Mouse (Mus musculus) stomach, embryonic 16.5 days (tissue): ENCODE results near the gene Moap1. TPM values are rescaled to one million over a fixed set of nuclear protein-coding genes. Genes with fewer than 3 reads are reported as not detected.
A peak's percentile ranks its signal among the peaks of the same experiment; 100 is the strongest.

Experiments
- ATAC-seq: fragments of 200-750 bp; cut with Nextera tagmentation; 2 replicates; pipeline ENCODE4 v1.8.0; 2017; ENCODE audit warnings: moderate number of reproducible peaks, moderate TSS enrichment; ENCODE audit not compliant: insufficient read depth, low FRiP score
- H3K27ac ChIP-seq: fragments of 300-500 bp; sonication (generic); 2 replicates; pipeline ENCODE4 v1.5.1; 2014; ENCODE audit warnings: low read length
- H3K27me3 ChIP-seq: fragments of 300-500 bp; sonication (generic); 2 replicates; pipeline ENCODE4 v1.6.1; 2014; ENCODE audit warnings: low read length, control low read depth, mixed read lengths; ENCODE audit not compliant: control insufficient read depth, insufficient read depth
- H3K36me3 ChIP-seq: fragments of 300-500 bp; sonication (generic); 2 replicates; pipeline ENCODE4 v1.6.1; 2014; ENCODE audit warnings: low read length; ENCODE audit not compliant: control insufficient read depth, insufficient read depth
- H3K4me1 ChIP-seq: fragments of 300-500 bp; sonication (generic); 2 replicates; pipeline ENCODE4 v1.6.1; 2014; ENCODE audit warnings: low read length, control low read depth, mixed read lengths; ENCODE audit not compliant: control insufficient read depth, insufficient read depth
- H3K4me2 ChIP-seq: fragments of 300-500 bp; sonication (generic); 2 replicates; pipeline ENCODE4 v1.6.1; 2014; ENCODE audit warnings: low read depth, low read length, mixed read lengths
- H3K4me3 ChIP-seq: fragments of 300-500 bp; sonication (generic); replicated peaks from 2 replicates; pipeline ENCODE4 v1.5.1; 2014; ENCODE audit warnings: mild to moderate bottlenecking, low read length
- H3K9ac ChIP-seq: fragments of 300-500 bp; sonication (generic); 2 replicates; pipeline ENCODE4 v1.6.1; 2014; ENCODE audit warnings: low read length
- H3K9me3 ChIP-seq: fragments of 300-500 bp; sonication (generic); replicated peaks from 2 replicates; pipeline ENCODE4 v1.6.1; 2016; ENCODE audit warnings: low read length, control low read depth; ENCODE audit not compliant: control insufficient read depth
- WGBS: fragments of 180-500 bp; shearing (Covaris S2); extraction: QIAGEN DNeasy Blood & Tissue Kit; methylation state at CpG from one replicate; pipeline ENCODE4 v1.1.7; 2014; 5-methylcytosine and 5-hydroxymethylcytosine counted together
- polyA plus RNA-seq: library from polyadenylated mRNA; unstranded; fragments of >200 nt; fragmentation: Nextera tagmentation; extraction: Ambion mirVana; gene quantifications from 2 replicates; pipeline ENCODE4 v1.2.1, GENCODE M21; 2015

Gene Moap1
- polyA plus RNA-seq, 1 experiment from 2014 or later: 19.8 TPM

DNA sequence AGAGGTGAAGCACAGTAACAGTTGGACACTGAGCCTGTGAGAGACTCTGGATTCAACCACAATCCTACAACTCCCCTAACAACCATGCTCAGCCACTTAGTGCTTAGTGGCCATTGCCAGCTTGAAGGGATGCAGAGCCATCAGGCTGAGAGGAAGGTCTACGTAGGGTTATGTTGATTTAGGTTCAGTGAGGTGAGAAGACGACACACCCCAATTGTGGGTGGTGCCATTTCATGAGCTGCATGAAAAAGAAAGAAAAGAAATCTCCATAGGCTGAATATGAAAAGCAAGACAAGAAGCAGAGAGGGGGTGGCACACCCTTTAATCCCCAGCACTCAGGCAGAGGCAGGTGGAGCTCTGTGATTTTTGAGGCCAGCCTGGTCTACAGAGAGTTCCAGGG lies 29.3 kb downstream of the Moap1 start:
- no peaks in the 10 kb centered on the region for H3K27me3 ChIP-seq
- no peaks in the 10 kb centered on the region for H3K36me3 ChIP-seq
- no peak overlapping the region for H3K27ac ChIP-seq
- H3K9me3 ChIP-seq: no peaks in the 10 kb centered on the region
- no peak overlapping the region for H3K9ac ChIP-seq
- H3K4me3 ChIP-seq: no peak overlapping the region
- no peak for ATAC-seq
- WGBS: 38% methylated on average over 2 of the region's 2 CpGs
- no peaks in the 10 kb centered on the region for H3K4me1 ChIP-seq
- no peak overlapping the region for H3K4me2 ChIP-seq

DNA sequence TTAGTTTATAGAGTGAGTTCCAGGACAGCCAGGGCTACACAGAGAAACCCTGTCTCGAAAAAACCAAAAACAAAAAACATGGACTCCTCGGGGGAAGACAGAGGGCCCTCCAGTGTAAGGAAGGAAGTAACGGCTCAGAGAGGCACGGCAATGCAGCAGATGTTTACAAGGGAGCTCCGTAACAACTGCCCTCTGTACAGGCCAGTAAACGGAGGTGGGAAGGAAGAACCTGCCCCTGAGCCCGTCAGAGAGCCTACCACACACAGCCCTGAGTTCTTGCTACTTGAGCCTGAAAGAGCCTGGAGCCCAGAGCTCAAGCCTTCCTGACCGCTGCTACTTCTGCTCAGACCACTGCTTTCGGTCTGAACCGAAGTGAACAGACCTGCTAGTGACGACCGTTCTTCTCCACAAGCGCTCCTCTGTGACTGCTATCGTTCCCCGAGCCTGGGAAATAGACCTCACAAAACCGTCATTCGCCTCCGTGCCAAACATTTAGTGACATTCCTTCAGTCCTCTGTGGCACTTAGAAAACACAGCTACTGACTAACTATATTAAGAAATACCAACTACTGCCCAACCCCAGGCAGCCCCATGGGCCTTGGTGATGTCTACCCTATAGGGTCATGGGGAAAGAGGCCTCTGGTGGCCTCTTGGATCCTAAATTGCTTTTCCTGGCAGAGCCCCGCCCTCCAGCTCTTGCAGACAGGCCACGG lies 30.2 kb downstream of the Moap1 start:
- whole genome bisulfite sequencing: 65% methylated on average over 20 of the region's 20 CpGs

DNA sequence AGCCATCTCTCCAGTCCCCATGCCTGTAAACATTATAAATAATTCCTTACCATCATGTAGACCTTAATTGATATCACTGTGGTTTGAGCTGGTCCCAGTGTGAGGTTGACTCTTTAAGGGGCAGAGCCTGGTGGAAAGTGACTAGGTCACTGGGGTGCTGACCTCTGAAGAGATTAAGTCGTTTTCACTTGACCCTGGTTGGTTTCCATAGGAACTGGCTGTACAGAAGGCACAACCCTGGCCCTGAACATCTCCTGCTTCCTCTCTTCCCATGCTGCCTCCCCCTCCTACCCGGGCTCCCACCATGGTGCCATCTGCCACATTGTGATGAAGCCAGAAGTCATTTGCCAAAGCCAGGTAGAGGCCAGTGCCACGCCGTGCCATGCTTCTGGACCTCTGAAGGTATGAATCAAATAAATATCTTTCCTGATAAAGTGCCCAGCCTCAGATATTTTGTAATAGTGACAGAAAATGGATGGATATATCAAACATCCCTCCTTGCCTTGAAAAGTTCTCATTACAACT lies 32.5 kb downstream of the Moap1 start:
- ATAC-seq: no peak
- H3K4me1 ChIP-seq: peaks cover under 1% of the 10 kb centered on the region
- 66% methylated on average over 4 of the region's 4 CpGs for WGBS

More for the DNA sequence above, 30.2 kb downstream of the Moap1 start:
- Histone ChIP-seq H3K4me3 (no peak overlapping the region), H3K4me2 (no peak overlapping the region), H3K9ac (no peak overlapping the region), H3K27me3 (no peaks in the 10 kb centered on the region), H3K27ac (no peak overlapping the region), H3K36me3 (no peaks in the 10 kb centered on the region), H3K9me3 (no peaks in the 10 kb centered on the region), H3K4me1 (no peaks in the 10 kb centered on the region)
- no peak for ATAC-seq

DNA sequence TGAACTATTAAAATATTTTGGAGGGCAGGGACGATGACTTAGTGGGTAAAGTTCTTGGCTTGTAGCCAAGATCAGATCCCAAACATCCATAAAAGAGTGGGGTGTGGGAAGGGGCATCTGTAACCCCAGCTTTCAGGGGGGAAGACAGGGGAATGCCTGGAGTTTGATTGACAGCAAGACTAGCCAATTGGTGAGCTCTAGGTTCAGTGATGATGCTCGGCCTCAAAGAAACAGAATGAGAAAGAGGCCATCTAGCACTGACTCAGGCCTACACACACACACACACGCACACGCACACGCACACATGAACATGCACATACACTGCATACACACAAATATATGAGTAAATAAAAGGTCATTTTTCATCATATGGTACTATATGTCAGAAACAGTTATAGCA lies 33.6 kb downstream of the Moap1 start:
- no peak for ATAC-seq
- H3K4me2 ChIP-seq: no peak overlapping the region

More for the DNA sequence above, 32.5 kb downstream of the Moap1 start:
- H3K27me3 ChIP-seq: no peaks in the 10 kb centered on the region
- H3K27ac ChIP-seq: no peak overlapping the region
- no peak overlapping the region for H3K4me2 ChIP-seq
- no peaks in the 10 kb centered on the region for H3K9me3 ChIP-seq
- H3K9ac ChIP-seq: no peak overlapping the region
- H3K4me3 ChIP-seq: no peak overlapping the region
- no peaks in the 10 kb centered on the region for H3K36me3 ChIP-seq

DNA sequence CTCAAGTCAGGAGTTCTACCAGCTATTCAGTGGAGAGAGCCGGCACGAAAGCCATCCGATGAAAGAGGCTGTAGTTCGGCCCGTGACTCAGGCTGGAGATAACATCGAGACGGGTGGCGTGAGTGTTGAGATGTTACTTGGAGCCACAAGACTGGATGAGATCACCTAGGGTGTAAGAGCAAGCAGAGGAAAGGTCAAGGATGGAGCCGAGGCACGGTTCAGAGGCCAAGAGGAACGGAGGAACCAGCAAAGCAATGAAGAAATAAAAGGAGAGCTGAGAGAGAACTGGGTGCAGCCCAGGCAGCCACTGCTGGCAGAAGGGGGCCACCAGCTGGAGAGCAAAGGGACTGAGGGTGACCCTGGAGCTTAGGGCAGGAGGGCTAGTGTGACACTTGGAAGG lies 35.2 kb downstream of the Moap1 start:
- WGBS: 68% methylated on average over 11 of the region's 11 CpGs
- peak overlapping the region; percentile 36; the same call in 1 of the 2 replicates for H3K27ac ChIP-seq
- H3K4me1 ChIP-seq: peaks cover 18% of the 10 kb centered on the region
- ATAC-seq: no peak
- no peak overlapping the region for H3K4me3 ChIP-seq
- no peaks in the 10 kb centered on the region for H3K27me3 ChIP-seq
- no peaks in the 10 kb centered on the region for H3K36me3 ChIP-seq
- H3K9ac ChIP-seq: peak overlapping the region; percentile 22; the same call in 1 of the 2 replicates
- H3K9me3 ChIP-seq: no peaks in the 10 kb centered on the region
- H3K4me2 ChIP-seq: no peak overlapping the region

More for the DNA sequence above, 33.6 kb downstream of the Moap1 start:
- Histone ChIP-seq H3K4me1 (peaks cover 9% of the 10 kb centered on the region), H3K27ac (no peak overlapping the region), H3K36me3 (no peaks in the 10 kb centered on the region), H3K4me3 (no peak overlapping the region), H3K27me3 (no peaks in the 10 kb centered on the region), H3K9me3 (no peaks in the 10 kb centered on the region), H3K9ac (no peak overlapping the region)
- WGBS: 78% methylated on average over 5 of the region's 5 CpGs

DNA sequence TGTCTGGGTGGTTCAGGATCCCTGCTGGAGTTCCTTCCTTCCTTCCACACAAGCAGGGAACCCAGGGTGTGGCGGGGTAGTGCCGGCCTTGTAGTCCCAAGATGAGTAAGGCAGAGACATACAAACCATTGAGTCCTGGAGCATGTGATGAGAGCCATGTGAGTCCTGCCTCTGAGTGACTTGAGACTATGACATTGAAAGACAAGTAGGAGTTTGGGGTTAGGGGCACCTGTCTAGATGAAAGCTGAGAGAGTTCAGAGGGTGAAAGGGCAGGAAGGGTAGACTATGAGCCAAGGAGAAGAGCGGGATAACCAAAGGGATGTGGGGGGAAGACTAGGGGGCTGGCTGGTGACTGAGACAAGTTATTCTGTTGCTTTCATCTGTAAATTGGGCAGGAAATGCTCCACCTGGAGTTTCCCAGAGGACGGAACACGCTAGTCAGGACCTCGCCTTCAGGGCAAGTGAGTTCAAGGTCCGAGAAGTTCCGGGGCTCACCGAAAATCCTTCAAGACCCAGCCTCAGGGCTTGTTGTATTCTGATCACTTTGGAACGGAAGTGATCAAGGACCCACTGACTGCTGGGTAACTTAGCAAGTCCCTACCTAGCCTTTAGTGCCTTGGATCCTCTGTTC lies 36.5 kb downstream of the Moap1 start:
- Histone ChIP-seq H3K36me3 (no peaks in the 10 kb centered on the region), H3K27me3 (no peaks in the 10 kb centered on the region), H3K4me1 (peaks cover 24% of the 10 kb centered on the region), H3K9me3 (no peaks in the 10 kb centered on the region), H3K9ac (no peak overlapping the region), H3K4me2 (no peak overlapping the region), H3K27ac (no peak overlapping the region), H3K4me3 (no peak overlapping the region)
- no peak for ATAC-seq
- WGBS: 88% methylated on average over 10 of the region's 10 CpGs

DNA sequence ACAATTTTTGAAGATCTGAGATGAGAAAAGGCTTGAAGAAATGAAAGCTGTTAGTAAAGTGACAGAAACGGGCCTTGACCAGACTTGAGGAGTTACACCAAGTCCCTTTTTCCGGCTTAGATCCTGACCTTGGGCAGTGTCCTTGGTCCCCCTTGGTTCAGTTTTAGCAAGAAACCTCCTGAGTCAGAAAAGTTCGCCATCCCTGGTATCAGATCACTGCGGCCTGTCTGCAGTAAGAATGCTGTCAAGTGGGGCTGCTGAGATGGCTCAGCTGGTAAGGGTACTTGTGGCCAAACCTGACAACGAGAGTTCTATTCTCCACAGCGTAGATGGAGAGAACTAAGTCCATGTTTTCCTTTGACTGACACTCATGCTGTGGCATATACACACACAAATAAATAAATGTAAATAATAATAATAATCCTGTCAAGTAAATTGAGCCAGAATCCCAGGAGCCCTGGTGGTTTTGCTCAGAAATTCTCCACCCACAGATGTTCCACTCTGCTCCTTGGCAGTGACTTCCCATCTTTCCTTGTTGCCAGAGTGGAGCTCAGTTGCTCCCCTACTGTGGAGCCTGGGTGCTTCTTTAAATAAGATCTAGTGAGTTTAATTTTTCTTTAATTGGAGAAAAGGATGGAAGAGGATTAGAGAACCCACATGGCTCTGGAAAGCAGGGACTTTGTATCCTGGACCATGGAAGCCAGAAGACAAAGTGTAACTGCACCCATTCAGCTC lies 37.4 kb downstream of the Moap1 start:
- no peak overlapping the region for H3K4me3 ChIP-seq
- no peaks in the 10 kb centered on the region for H3K27me3 ChIP-seq
- peaks cover 24% of the 10 kb centered on the region for H3K4me1 ChIP-seq
- no peak overlapping the region for H3K27ac ChIP-seq
- peak overlapping the region; percentile 97 for H3K4me2 ChIP-seq
- WGBS: 66% methylated on average over 6 of the region's 6 CpGs
- no peaks in the 10 kb centered on the region for H3K9me3 ChIP-seq
- no peak for ATAC-seq
- H3K9ac ChIP-seq: no peak overlapping the region; the same call in 1 of the 2 replicates
- H3K36me3 ChIP-seq: no peaks in the 10 kb centered on the region

DNA sequence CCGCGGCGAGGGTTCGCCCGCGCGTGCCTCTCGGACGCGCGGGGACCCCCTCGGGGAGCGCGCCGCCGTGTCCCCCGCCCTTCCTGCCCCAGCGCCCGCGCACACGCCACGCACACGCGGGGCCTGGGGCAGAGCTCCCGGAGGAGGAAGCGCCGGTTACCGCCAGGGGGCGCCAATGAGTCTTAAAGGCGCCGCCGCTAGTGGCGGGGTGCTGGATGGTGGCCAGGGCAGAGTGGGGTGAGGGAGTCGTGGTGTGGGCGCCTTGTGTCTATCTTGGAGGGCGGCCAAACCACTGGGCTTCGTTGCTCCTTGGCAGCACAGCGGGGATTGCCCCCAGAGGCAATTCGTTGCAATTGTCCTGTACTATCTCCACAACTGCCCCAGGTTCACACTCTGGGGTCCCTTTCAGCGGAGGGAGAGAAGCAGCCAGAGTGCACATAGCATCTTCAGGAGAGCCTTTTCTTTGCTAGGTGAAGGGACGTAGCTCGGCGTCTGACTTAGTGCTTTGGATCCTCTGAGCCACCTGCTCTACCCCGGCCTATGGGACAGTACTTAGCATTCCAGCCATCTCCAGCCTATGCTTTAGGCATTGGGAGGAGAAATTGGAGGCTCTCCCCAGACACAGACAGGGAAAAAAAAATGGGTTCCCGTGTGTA lies 38.1 kb downstream of the Moap1 start:
- peak; percentile 75 for ATAC-seq
- peak overlapping the region; percentile 88 for H3K27ac ChIP-seq
- H3K27me3 ChIP-seq: no peaks in the 10 kb centered on the region
- H3K4me2 ChIP-seq: peak overlapping the region; percentile 97
- peak overlapping the region; percentile 93 for H3K9ac ChIP-seq
- WGBS: 2% methylated on average over 45 of the region's 45 CpGs
- no peaks in the 10 kb centered on the region for H3K9me3 ChIP-seq
- peak overlapping the region; percentile 80 for H3K4me3 ChIP-seq
- H3K4me1 ChIP-seq: peaks cover 31% of the 10 kb centered on the region
- H3K36me3 ChIP-seq: no peaks in the 10 kb centered on the region
